Mouse (Mus musculus) hindbrain, postnatal 0 days (tissue): ENCODE measurements around the gene Nup214. TPM values are rescaled to one million over a fixed set of nuclear protein-coding genes. Genes with fewer than 3 reads are reported as not detected.

ENCODE experiments used
- ATAC-seq: fragments of 200-750 bp; cut with Nextera tagmentation; 2 replicates; pipeline ENCODE4 v1.8.0; 2017; ENCODE audit warnings: mild to moderate bottlenecking, moderate TSS enrichment, moderate library complexity
- DNase-seq: peaks from one replicate; pipeline ENCODE4 v3.0.0-alpha.2; 2015; ENCODE audit warnings: low spot score
- H3K27ac ChIP-seq: fragments of 300-500 bp; sonication (generic); 2 replicates; pipeline ENCODE4 v1.5.1; 2014; ENCODE audit warnings: mild to moderate bottlenecking
- H3K27me3 ChIP-seq: fragments of 300-500 bp; sonication (generic); 2 replicates; pipeline ENCODE4 v1.6.1; 2014; ENCODE audit warnings: low read length, mixed read lengths; ENCODE audit not compliant: insufficient read depth
- H3K36me3 ChIP-seq: fragments of 300-500 bp; sonication (generic); 2 replicates; pipeline ENCODE4 v1.6.1; 2014; ENCODE audit warnings: low read length, mixed read lengths; ENCODE audit not compliant: insufficient read depth
- H3K4me1 ChIP-seq: fragments of 300-500 bp; sonication (generic); 2 replicates; pipeline ENCODE4 v1.6.1; 2014; ENCODE audit warnings: antibody characterized with exemption, low read length, mixed read lengths; ENCODE audit not compliant: insufficient read depth
- H3K4me2 ChIP-seq: fragments of 300-500 bp; sonication (generic); 2 replicates; pipeline ENCODE4 v1.6.1; 2014; ENCODE audit warnings: low read depth, mild to moderate bottlenecking, low read length, moderate library complexity, mixed read lengths
- H3K4me3 ChIP-seq: fragments of 300-500 bp; sonication (generic); 2 replicates; pipeline ENCODE4 v1.5.1; 2014; ENCODE audit warnings: low read length
- H3K9ac ChIP-seq: fragments of 300-500 bp; sonication (generic); replicated peaks from 2 replicates; pipeline ENCODE4 v1.6.1; 2014; ENCODE audit warnings: mild to moderate bottlenecking, low read length, moderate library complexity, mixed read lengths
- H3K9me3 ChIP-seq: fragments of 300-500 bp; sonication (generic); 2 replicates; pipeline ENCODE4 v1.6.1; 2016; ENCODE audit warnings: low read length, mixed read lengths
- CTCF ChIP-seq: IDR thresholded peaks from 2 replicates; pipeline ENCODE4 v1.5.1; 2016; ENCODE audit warnings: antibody characterized with exemption, control low read depth, low read depth
- WGBS: fragments of 180-500 bp; shearing (Covaris S2); extraction: QIAGEN DNeasy Blood & Tissue Kit; methylation state at CpG from one replicate; pipeline ENCODE4 v1.1.7; 2014; 5-methylcytosine and 5-hydroxymethylcytosine counted together
- polyA plus RNA-seq: library from polyadenylated mRNA; unstranded; fragments of >200 nt; fragmentation: Nextera tagmentation; extraction: Ambion mirVana; gene quantifications from 2 replicates; pipeline ENCODE4 v1.2.1, GENCODE M21; 2015
- total RNA-seq: library from RNA; depleted of rRNA; stranded (reverse); fragments of >200 nt; gene quantifications from 2 replicates; pipeline ENCODE4 v1.2.3, GENCODE M21; 2014

Nup214 gene
- total and polyA plus RNA-seq, 2 experiments from 2014 or later: 29.3 to 65.3 TPM

GRCm38 (mm10) chr2:32058716-32059115 lies 84.5 kb downstream of the Nup214 start:
- no peak for ATAC-seq
- Histone ChIP-seq H3K27ac (no peak overlapping the region), H3K9me3 (no peaks in the 10 kb centered on the region), H3K4me2 (no peak overlapping the region), H3K27me3 (no peaks in the 10 kb centered on the region), H3K4me1 (no peaks in the 10 kb centered on the region), H3K9ac (no peak overlapping the region), H3K36me3 (no peaks in the 10 kb centered on the region), H3K4me3 (no peak overlapping the region)
- 45% methylated on average over 5 of the region's 5 CpGs for WGBS
- DNase-seq: no peak
- TF ChIP-seq CTCF: no peak

- Histone ChIP-seq H3K36me3 (no peaks in the 10 kb centered on the region), H3K27me3 (no peaks in the 10 kb centered on the region), H3K4me1 (no peaks in the 10 kb centered on the region), H3K4me2 (no peak overlapping the region), H3K9ac (no peak overlapping the region), H3K27ac (no peak overlapping the region), H3K4me3 (no peak overlapping the region), H3K9me3 (no peaks in the 10 kb centered on the region)
- TF ChIP-seq CTCF: no peak
- WGBS: 74% methylated on average over 6 of the region's 6 CpGs
- ATAC-seq: no peak
- DNase-seq: no peak
These were observed 85.4 kb downstream of the Nup214 start for GRCm38 (mm10) chr2:32059613-32060012.

GRCm38 (mm10) chr2:32060228-32060805 lies 86.1 kb downstream of the Nup214 start:
- Histone ChIP-seq H3K27me3 (no peaks in the 10 kb centered on the region), H3K9ac (no peak overlapping the region), H3K4me3 (no peak overlapping the region), H3K4me1 (no peaks in the 10 kb centered on the region), H3K9me3 (no peaks in the 10 kb centered on the region), H3K36me3 (no peaks in the 10 kb centered on the region), H3K4me2 (no peak overlapping the region), H3K27ac (no peak overlapping the region)
- TF ChIP-seq CTCF: no peak
- DNase-seq (no peak), ATAC-seq (no peak)
- WGBS: 59% methylated on average over 6 of the region's 6 CpGs

- ATAC-seq (no peak), DNase-seq (no peak)
- Histone ChIP-seq H3K4me2 (no peak overlapping the region), H3K4me1 (no peaks in the 10 kb centered on the region), H3K27ac (no peak overlapping the region), H3K9ac (no peak overlapping the region), H3K36me3 (no peaks in the 10 kb centered on the region), H3K9me3 (no peaks in the 10 kb centered on the region), H3K4me3 (no peak overlapping the region), H3K27me3 (no peaks in the 10 kb centered on the region)
- 58% methylated on average over 2 of the region's 2 CpGs for WGBS
- no peak for TF ChIP-seq CTCF
These were observed 87.0 kb downstream of the Nup214 start for GRCm38 (mm10) chr2:32061189-32061588.

- DNase-seq (no peak), ATAC-seq (no peak)
- Histone ChIP-seq H3K4me3 (no peak overlapping the region), H3K36me3 (no peaks in the 10 kb centered on the region), H3K9ac (no peak overlapping the region), H3K27me3 (no peaks in the 10 kb centered on the region), H3K4me1 (no peaks in the 10 kb centered on the region), H3K27ac (no peak overlapping the region), H3K4me2 (no peak overlapping the region), H3K9me3 (no peaks in the 10 kb centered on the region)
- TF ChIP-seq CTCF: no peak
- 81% methylated on average over 12 of the region's 12 CpGs for WGBS
These were observed 87.7 kb downstream of the Nup214 start for GRCm38 (mm10) chr2:32061722-32062505.

- ATAC-seq: no peak
- WGBS: 89% methylated on average over 15 of the region's 15 CpGs
- no peak overlapping the region for H3K4me3 ChIP-seq
- no peak overlapping the region for H3K4me2 ChIP-seq
- no peak for DNase-seq
- H3K27ac ChIP-seq: no peak overlapping the region
- H3K9ac ChIP-seq: no peak overlapping the region
- no peaks in the 10 kb centered on the region for H3K36me3 ChIP-seq
- H3K9me3 ChIP-seq: no peaks in the 10 kb centered on the region
- H3K27me3 ChIP-seq: 0 out of 2 replicates have a peak, but pooled peaks cover 1% of the 10 kb centered on the region
- no peaks in the 10 kb centered on the region for H3K4me1 ChIP-seq
- TF ChIP-seq CTCF: no peak
These were observed 88.6 kb downstream of the Nup214 start for GRCm38 (mm10) chr2:32062626-32063410.
